Mouse (Mus musculus) adrenal gland, postnatal 4 days (tissue): ENCODE measurements around the gene Serpine1. TPM values are rescaled to one million over a fixed set of nuclear protein-coding genes. Genes with fewer than 3 reads are reported as not detected.
A peak's percentile ranks its signal among the peaks of the same experiment; 100 is the strongest.

ENCODE experiments used
- DNase-seq, 2 experiments: peaks; one replicate each; pipeline ENCODE4 v3.0.0; 2021 to 2022; ENCODE audit warnings: low spot score in 2 of 2, mixed read lengths in 2 of 2
- total RNA-seq, 2 experiments: library from RNA; stranded (reverse); gene quantifications; 2 replicates each; pipeline ENCODE4 v1.2.3; 2021

Serpine1 gene
- total RNA-seq, 2 experiments from 2014 or later: 1.7 to 2.2 TPM

DNA sequence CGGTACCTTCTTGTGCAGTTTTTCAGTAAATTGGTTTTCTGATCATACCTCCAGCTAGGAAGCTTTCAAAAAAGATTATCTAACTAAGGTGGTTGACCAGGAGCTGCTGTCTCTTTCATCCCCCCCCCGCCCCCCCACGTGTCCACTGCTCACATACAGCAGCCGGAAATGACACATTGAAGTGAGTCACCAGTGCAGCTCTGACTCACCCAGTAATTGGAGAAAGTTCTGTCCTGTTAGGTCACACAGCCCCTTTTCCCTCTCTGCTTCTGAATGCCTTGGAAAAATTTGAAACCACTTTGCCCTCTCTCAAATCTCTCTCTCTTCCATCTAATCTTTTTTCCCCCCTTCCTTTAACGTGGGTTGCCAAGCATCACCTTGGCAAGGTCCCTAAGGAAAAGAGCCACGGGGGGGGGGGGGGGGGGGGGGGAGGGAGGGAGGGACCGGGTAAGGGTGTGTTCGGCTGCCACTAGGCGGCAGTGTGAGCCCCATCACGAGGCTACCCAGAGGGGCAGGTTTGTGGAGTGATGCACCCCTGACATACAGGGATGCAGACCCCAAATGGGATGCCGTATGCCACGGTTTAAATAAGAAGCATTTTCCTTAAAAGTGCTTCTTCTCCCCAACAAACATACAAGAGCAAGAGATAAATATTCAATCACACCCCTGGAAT is 10.1 kb downstream of the Serpine1 start:
- no peak for DNase-seq

GRCm38 (mm10) chr5:137054873-137055272 is 17.2 kb downstream of the Serpine1 start:
- no peak for DNase-seq

DNA sequence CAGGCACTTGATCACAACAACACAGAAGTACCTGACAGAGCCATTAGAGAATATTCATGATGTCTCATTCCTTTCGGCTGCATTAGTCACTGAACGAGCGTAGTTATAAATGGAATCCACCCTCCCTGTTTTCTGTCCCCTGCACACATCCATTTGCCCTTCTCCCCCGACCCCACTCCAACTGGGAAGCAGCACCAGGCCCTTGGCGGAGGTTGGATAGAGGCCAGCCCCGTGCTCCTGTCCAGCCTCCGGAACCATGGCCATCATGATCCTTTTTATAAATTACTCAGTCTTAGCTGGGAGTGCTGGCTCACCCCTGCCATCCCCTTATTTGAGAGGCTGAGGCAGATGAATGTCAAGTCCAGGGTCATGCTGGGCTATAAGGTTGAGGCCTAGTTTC is 17.8 kb downstream of the Serpine1 start:
- no peak for DNase-seq

- no peak for DNase-seq
These were observed 20.1 kb downstream of the Serpine1 start for GRCm38 (mm10) chr5:137051914-137052505.

DNA sequence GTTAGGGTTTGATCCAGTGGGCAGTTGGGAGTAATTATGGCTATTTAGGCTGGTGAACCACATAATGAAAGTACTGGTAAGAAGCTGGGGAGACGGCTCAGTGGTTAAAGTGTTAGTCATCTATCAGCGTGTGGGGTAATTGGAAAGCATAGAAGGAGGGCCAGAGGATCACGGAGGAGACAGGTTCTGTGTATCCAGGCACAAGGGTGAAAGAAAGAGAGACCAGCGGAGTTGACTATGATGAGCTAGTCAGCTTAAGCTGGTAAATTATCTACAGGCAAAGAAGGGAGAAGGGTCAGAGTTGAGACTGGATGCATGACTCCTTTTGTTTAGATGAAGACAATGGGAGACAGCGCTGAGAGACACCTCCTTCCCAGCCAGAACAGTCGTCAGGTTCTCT is 20.9 kb downstream of the Serpine1 start:
- DNase-seq: no peak

DNA sequence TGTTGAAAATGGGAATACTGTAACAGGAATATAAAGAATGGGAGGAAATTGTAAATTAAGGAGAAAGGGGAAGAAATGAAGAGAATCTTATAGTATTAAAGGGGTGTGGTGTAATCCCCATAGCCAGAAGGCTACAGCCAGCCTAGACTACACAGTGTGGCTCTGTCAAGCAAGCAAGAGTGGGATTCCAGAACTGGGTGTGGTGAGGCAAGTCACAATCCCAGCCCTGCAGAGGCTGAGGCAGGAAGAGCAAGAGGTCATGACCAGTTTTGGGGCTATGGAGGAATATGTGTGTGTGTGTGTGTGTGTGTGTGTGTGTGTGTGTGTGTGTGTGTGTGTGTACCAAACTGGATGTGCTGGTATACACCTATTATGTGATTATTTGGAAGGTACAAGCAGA is 25.1 kb downstream of the Serpine1 start:
- no peak for DNase-seq

- DNase-seq: no peak
These were observed 25.7 kb downstream of the Serpine1 start for GRCm38 (mm10) chr5:137046324-137046718.

GRCm38 (mm10) chr5:137045402-137046323 is 26.4 kb downstream of the Serpine1 start, which contains the start of gene Ap1s1:
Ap1s1 (minus strand) TSS chr5:137046135.
- DNase-seq: peak; percentile 96 to 97

- no peak for DNase-seq
These were observed 28.1 kb downstream of the Serpine1 start for GRCm38 (mm10) chr5:137043997-137044396.

- DNase-seq: no peak
These were observed 30.6 kb downstream of the Serpine1 start for GRCm38 (mm10) chr5:137041442-137041841.

DNA sequence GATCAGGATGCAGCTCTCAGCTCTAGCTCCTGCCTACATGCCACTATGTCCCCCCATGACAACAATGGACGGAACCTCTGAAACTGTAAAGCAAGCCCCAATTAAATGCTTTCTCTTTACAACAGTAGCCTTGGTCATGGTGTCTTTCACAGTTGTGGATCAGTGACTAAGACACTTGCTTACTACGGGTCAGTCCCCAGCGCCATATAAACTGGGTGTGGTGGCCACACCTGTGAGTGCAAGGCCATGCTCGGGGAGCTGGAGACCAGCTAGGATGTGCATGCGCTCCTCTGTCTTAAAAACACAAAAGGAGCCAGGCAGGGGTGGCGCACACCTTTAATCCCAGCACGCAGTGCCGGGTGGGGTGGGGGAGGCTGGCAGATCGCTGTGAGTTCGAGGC is 32.6 kb downstream of the Serpine1 start:
- no peak for DNase-seq

DNA sequence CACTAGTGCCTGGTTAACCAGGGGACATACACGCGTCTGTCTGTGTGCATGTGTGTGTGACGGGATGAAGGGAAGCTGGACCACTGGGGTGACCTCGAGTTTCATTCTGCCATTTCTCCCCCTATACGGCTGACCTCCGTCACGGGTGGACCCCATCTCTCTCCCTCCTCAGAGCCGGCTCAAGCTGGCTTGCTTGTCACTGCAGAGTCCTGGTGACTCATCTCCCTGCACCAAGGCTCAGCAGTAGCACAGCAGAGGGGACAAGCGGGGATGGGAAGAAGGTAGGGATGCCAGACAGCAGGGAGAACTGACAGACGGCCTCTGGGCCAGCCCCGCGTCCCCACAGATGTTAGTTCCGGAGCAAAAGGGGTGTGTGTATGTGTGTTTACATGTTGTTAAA is 35.9 kb downstream of the Serpine1 start:
- no peak for DNase-seq

- DNase-seq: peak; percentile 85 to 87
These were observed 39.4 kb downstream of the Serpine1 start for GRCm38 (mm10) chr5:137032641-137033074.

- DNase-seq: no peak
These were observed 40.0 kb downstream of the Serpine1 start for GRCm38 (mm10) chr5:137032033-137032421.

DNA sequence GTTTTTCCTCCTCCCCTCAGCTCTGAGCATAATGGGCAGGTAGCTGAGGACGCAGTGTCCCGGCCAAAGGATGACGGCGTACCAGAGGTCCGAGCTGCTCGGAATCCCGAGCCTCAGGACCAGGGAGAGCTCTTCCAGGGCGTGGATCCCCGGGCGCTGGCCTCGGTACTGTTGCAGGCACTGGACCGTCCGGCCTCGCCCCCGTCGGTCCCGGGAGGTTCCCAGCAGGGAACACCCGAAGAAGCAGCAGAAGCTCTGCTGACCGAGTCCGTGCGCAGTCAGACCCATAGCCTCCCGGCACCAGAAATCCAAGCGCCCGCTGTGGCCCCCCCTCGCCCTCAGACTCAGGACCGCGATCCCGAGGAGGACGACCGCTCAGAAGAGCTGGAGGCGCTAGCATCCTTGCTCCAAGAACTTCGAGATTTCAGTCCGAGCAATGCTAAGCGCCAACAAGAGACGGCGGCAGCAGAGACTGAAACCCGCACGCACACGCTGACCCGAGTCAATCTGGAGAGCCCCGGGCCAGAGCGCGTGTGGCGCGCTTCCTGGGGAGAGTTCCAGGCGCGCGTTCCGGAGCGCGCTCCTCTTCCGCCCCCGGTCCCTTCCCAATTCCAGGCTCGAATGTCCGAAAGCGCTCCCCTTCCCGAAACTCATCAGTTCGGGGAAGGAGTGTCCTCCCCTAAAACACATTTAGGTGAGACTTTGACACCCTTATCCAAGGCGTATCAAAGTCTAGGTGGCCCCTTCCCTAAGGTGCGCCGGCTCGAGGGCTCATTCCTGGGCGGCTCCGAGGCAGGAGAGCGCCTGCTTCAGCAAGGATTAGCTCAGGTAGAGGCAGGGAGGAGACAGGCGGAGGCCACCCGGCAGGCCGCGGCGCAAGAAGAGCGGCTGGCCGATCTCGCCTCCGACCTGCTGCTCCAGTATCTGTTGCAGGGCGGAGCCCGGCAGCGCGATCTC is 40.7 kb downstream of the Serpine1 start:
- peak; percentile 27 to 29 for DNase-seq

DNA sequence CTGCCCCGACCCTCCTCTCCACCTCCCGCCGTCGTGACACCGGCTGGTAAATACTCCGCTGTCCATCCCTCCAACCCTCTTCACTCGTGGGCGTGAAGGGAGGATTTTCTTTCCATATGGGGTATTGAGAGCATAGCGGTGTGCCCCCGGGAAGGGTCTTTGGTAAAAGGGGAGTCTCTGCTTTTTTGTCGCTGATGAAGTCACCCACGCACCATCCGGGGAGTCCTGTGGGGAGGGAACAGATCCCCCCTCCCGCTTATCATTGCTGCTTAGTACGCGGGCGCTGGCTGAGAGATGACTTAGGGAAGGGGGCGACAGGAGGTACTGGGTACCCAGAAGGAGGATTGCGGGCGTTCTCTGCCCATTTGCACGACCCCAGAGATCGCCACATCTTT is 41.7 kb downstream of the Serpine1 start:
- no peak for DNase-seq

GRCm38 (mm10) chr5:137029643-137030415 is 42.2 kb downstream of the Serpine1 start:
- DNase-seq: peak; percentile 92

- DNase-seq: no peak
These were observed 42.8 kb downstream of the Serpine1 start for GRCm38 (mm10) chr5:137029273-137029585.

- no peak for DNase-seq
These were observed 43.4 kb downstream of the Serpine1 start for GRCm38 (mm10) chr5:137028561-137029272.
